Mouse (Mus musculus): ENCODE measurements around the gene Icam4.

DNA sequence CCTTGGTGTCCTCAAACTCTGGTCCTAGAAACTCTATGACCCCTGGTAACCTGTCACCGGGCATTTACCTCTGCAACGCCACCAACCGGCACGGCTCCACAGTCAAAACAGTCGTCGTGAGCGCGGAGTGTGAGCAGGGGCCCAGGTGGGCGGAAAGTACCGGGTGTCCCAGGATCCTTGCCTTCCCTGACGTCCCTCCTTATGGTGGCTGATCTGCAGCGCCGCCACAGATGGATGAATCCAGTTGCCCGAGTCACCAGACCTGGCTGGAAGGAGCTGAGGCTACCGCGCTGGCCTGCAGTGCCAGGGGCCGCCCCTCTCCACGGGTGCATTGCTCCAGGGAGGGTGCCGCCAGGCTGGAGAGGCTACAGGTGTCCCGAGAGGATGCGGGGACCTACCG, 7.5 kb downstream of the Icam4 start:
- TF ChIP-seq POLR2A (IDR thresholded peaks at IDR 0.05; ENCODE audit: low read depth, low read length): no peak
- TF ChIP-seq CTCF (IDR thresholded peaks at IDR 0.05; ENCODE audit: extremely low read depth, insufficient read depth, insufficient read length, insufficient replicate concordance): no peak

Measured in spleen, adult 2 months (tissue).